Mouse (Mus musculus) lung, postnatal 0 days (tissue): ENCODE data around the gene Zfp618. TPM values are rescaled to one million over a fixed set of nuclear protein-coding genes. Genes with fewer than 3 reads are reported as not detected.

Experiments used
- ATAC-seq: fragments of 200-750 bp; cut with Nextera tagmentation; 2 replicates; pipeline ENCODE4 v1.8.0; 2017; ENCODE audit warnings: moderate library complexity
- DNase-seq: peaks from one replicate; pipeline ENCODE4 v3.0.0-alpha.2; 2016; ENCODE audit warnings: low spot score
- H3K27ac ChIP-seq: fragments of 300-500 bp; sonication (generic); 2 replicates; pipeline ENCODE4 v1.5.1; 2014; ENCODE audit warnings: antibody characterized with exemption, mild to moderate bottlenecking, low read length, mixed read lengths
- H3K27me3 ChIP-seq: fragments of 300-500 bp; sonication (generic); replicated peaks from 2 replicates; pipeline ENCODE4 v1.6.1; 2014; ENCODE audit warnings: low read length, mixed read lengths; ENCODE audit not compliant: insufficient read depth
- H3K36me3 ChIP-seq: fragments of 300-500 bp; sonication (generic); 2 replicates; pipeline ENCODE4 v1.6.1; 2014; ENCODE audit warnings: low read length, mixed read lengths; ENCODE audit not compliant: insufficient read depth
- H3K4me1 ChIP-seq: fragments of 300-500 bp; sonication (generic); 2 replicates; pipeline ENCODE4 v1.6.1; 2014; ENCODE audit warnings: antibody characterized with exemption, low read depth, low read length, mixed read lengths; ENCODE audit not compliant: insufficient read depth
- H3K4me2 ChIP-seq: fragments of 300-500 bp; sonication (generic); replicated peaks from 2 replicates; pipeline ENCODE4 v1.6.1; 2014; ENCODE audit warnings: low read depth, mild to moderate bottlenecking, low read length, moderate library complexity, mixed read lengths
- H3K4me3 ChIP-seq: fragments of 300-500 bp; sonication (generic); 2 replicates; pipeline ENCODE4 v1.5.1; 2014; ENCODE audit warnings: low read depth, low read length
- H3K9ac ChIP-seq: fragments of 300-500 bp; sonication (generic); replicated peaks from 2 replicates; pipeline ENCODE4 v1.6.1; 2014; ENCODE audit warnings: low read depth, mild to moderate bottlenecking
- H3K9me3 ChIP-seq: fragments of 300-500 bp; sonication (generic); 2 replicates; pipeline ENCODE4 v1.6.1; 2016; ENCODE audit warnings: low read length, mixed read lengths
- CTCF ChIP-seq: IDR thresholded peaks from 2 replicates; pipeline ENCODE4 v1.5.1; 2016; ENCODE audit warnings: antibody characterized with exemption, mild to moderate bottlenecking
- EP300 ChIP-seq: IDR thresholded peaks from 2 replicates; pipeline ENCODE4 v1.6.1; 2016; ENCODE audit warnings: antibody characterized with exemption, mild to moderate bottlenecking, control low read depth
- WGBS: fragments of 180-500 bp; shearing (Covaris S2); extraction: QIAGEN DNeasy Blood & Tissue Kit; methylation state at CpG from one replicate; pipeline ENCODE4 v1.1.7; 2014; 5-methylcytosine and 5-hydroxymethylcytosine counted together
- polyA plus RNA-seq: library from polyadenylated mRNA; unstranded; fragments of >200 nt; fragmentation: Nextera tagmentation; extraction: Ambion mirVana; gene quantifications from 2 replicates; pipeline ENCODE4 v1.2.1, GENCODE M21; 2015

Gene Zfp618
- polyA plus RNA-seq, 1 experiment from 2014 or later: 7.9 TPM

DNA sequence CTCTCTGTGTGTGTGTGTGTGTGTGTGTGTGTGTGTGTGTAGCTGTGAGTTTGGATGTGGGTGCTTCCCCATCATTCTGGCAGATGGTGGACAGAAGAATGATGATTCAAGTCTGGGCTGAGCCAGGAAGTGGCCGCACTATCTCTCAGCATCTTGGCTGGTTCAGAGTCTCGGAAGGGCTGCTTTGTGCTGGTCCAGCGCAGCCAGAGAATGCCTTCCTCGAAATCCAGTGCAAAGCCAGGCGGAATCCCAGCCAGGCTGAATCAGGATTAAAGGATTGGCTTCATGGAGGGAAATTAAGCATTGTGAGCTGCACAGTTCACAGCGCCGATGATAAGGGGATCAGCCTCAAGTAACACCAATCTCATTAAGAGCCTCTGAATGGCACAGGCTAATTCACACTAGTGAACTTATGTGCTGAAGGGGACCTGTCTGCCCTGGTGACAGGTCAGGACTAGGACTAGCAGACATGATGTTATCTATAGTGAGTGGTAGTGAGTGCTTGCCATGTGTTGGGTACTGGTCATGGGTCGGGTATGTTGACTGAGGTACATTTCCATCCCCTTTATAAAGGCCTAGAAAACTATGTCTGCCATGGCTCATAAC lies 159.6 kb downstream of the Zfp618 start:
- no peaks in the 10 kb centered on the region for H3K9me3 ChIP-seq
- ATAC-seq: no peak

DNA sequence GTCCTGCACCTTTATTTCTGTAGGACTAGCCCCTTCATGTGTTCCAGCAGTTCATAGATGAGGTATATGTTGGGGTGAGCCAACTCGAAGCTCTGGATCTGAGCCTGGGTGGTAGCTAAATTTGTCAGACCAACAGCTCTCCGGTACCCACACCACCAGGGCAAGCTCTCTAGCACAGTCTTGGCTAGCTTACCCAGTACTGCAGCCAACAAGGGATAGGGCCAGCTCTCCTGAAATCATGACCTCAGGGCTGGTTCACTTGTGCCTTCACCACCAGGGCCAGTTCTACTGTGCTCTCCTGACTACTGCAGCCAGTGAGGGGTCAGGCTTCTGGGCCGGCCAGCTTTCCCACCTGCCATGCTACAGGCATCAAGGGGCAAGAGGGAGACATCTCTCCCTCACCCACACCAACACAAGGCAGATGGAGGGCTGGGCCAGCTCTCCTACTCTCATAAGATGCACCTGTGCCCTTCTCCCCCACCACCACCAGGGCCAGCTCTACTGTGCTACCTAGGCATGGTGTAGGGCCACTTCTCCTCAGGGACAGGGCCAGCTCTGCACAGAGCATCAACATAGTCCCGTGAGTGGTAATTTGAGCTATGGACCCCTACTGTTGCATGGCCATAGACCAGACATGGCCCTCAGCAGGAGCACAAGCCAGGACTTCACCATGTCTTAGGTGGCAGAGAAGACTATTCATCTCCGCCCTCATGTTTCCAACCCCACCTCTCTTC lies 164.7 kb downstream of the Zfp618 start:
- 92% methylated on average over 5 of the region's 5 CpGs for WGBS
- Histone ChIP-seq H3K4me1 (no peaks in the 10 kb centered on the region), H3K9ac (no peak overlapping the region), H3K9me3 (no peaks in the 10 kb centered on the region), H3K4me2 (no peak overlapping the region), H3K36me3 (no peaks in the 10 kb centered on the region; the same call in 1 of the 2 replicates), H3K27ac (no peak overlapping the region), H3K27me3 (no peaks in the 10 kb centered on the region), H3K4me3 (no peak overlapping the region)
- TF ChIP-seq CTCF: no peak
- no peak for TF ChIP-seq EP300
- ATAC-seq: no peak
- DNase-seq: no peak

More for the DNA sequence above, 159.6 kb downstream of the Zfp618 start:
- Histone ChIP-seq H3K36me3 (peaks cover 6% of the 10 kb centered on the region; the same call in 1 of the 2 replicates), H3K27ac (no peak overlapping the region), H3K9ac (no peak overlapping the region), H3K4me1 (no peaks in the 10 kb centered on the region), H3K4me3 (no peak overlapping the region), H3K4me2 (no peak overlapping the region), H3K27me3 (no peaks in the 10 kb centered on the region)
- no peak for DNase-seq
- 76% methylated on average over 8 of the region's 8 CpGs for WGBS
- TF ChIP-seq EP300: no peak
- TF ChIP-seq CTCF: no peak

DNA sequence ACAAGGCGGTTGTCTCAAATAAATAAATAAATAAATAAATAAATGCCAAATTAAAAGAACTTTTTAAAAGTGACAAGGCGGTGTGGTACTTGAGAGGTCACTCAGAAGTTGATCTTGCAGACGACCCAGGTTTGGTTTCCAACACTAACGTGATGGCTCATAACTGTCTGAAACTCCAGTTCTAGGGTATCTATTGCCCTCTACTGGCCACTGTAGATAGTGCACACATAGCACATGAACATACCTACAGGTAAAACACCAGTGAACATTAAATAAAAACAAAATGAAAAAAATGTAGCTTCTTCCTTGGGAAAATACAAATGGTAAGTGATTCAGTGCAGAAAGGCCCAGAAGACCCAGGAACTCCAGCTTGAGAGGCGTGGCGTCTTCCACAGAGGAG lies 181.9 kb downstream of the Zfp618 start:
- Histone ChIP-seq H3K36me3 (no peaks in the 10 kb centered on the region), H3K4me2 (no peak overlapping the region), H3K9ac (no peak overlapping the region), H3K27me3 (no peaks in the 10 kb centered on the region), H3K9me3 (no peaks in the 10 kb centered on the region), H3K27ac (no peak overlapping the region), H3K4me3 (no peak overlapping the region), H3K4me1 (no peaks in the 10 kb centered on the region)
- 94% methylated on average over 6 of the region's 6 CpGs for WGBS
- DNase-seq: no peak
- TF ChIP-seq EP300 (no peak), CTCF (0 out of 2 replicates have a peak, but pooled peaks have one; percentile 17)
- ATAC-seq: no peak

DNA sequence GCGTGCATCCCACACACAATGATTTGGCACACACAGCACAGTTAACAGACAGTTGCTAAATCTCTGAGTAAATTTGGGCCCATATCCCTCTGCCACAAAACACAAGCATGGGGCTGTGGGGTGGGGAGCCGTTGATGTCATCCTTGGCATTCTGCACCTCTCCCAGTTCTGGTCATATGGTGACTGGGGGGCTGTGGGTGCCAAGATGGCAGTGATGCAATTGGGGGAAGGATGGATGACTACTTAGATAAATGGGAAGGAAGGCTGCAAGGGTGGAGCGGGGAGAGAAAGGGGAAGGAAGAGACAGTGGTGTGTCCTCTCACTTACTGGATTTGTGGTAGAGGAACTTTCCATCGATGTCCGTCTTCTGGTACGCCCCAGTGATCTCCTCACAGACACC lies 185.8 kb downstream of the Zfp618 start:
- Histone ChIP-seq H3K27ac (no peak overlapping the region), H3K4me2 (no peak overlapping the region), H3K36me3 (no peaks in the 10 kb centered on the region), H3K27me3 (no peaks in the 10 kb centered on the region), H3K9ac (no peak overlapping the region), H3K9me3 (no peaks in the 10 kb centered on the region), H3K4me1 (no peaks in the 10 kb centered on the region), H3K4me3 (no peak overlapping the region)
- DNase-seq (no peak), ATAC-seq (no peak)
- TF ChIP-seq EP300 (no peak), CTCF (no peak)
- 85% methylated on average over 6 of the region's 6 CpGs for WGBS

DNA sequence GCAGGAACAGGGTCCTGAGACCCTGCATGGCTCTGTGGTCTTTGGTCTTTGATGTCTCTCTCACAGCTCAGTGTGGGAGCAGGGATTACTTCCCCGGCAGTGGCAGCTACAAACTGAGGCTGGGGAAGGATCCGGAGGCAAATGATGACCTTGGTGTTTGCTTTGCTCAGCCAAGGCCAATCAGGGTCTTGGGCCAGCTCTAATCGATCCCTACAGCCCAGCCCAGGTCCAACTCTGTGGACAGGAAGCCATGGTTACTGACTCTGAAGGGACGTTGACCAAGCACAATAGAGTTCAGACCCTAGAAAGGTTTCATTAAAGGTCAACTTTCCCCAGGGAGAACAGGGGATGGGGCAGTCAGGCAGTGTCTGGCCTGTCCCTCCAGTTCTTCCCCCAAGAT lies 188.7 kb downstream of the Zfp618 start:
- DNase-seq (no peak), ATAC-seq (no peak)
- Histone ChIP-seq H3K27me3 (no peaks in the 10 kb centered on the region), H3K27ac (no peak overlapping the region), H3K9ac (no peak overlapping the region), H3K9me3 (no peaks in the 10 kb centered on the region), H3K4me1 (no peaks in the 10 kb centered on the region), H3K4me2 (no peak overlapping the region), H3K4me3 (no peak overlapping the region), H3K36me3 (no peaks in the 10 kb centered on the region)
- no peak for TF ChIP-seq EP300
- TF ChIP-seq CTCF: no peak
- 43% methylated on average over 4 of the region's 4 CpGs for WGBS

DNA sequence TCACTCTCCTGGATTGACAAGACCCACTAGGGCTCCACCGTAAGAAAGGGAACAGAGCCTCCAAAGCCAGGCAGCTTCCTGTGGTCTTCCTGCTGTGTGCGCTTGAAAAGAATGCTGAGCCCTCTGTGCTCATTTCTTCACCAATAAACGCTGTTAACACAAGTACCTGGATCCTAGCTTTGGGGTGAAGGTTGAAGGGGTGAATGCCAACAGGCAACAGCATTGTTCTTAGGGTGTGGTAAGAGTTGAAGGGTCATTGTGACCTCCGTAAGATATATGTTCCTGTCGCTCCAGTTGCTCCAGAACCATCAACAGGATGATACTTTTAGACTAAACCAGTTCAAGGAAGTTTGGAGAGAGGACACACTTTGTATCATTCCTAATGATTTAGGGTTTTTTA lies 189.3 kb downstream of the Zfp618 start, which contains the start of gene Ambp:
TSS of gene Ambp (minus strand) at position 101 of the 400 bp plus-strand sequence.
- no peaks in the 10 kb centered on the region for H3K27me3 ChIP-seq
- H3K27ac ChIP-seq: no peak within 1 kb of the TSS
- H3K9me3 ChIP-seq: no peaks in the 10 kb centered on the region
- ATAC-seq (no peak), DNase-seq (no peak)
- H3K36me3 ChIP-seq: no peaks in the 10 kb centered on the region
- no peak within 1 kb of the TSS for H3K9ac ChIP-seq
- no peak within 1 kb of the TSS for H3K4me2 ChIP-seq
- H3K4me3 ChIP-seq: no peak within 1 kb of the TSS
- 58% methylated on average over 5 of the region's 5 CpGs for WGBS
- H3K4me1 ChIP-seq: no peaks in the 10 kb centered on the region
- TF ChIP-seq EP300 (no peak), CTCF (no peak)
